Mouse (Mus musculus) embryo, embryonic 11.5 days (tissue): ENCODE measurements at regions not wholly inside any gene's neighbourhood (a gene's known extent, or its start where the extent isn't known, plus 50 kb on each side); places are given as distances from the start of the nearest gene placed in this dataset.

Experiments used
- DNase-seq: peaks from one replicate; pipeline ENCODE4 v3.0.0-alpha.2; 2012; ENCODE audit warnings: low read depth, low spot score

DNA sequence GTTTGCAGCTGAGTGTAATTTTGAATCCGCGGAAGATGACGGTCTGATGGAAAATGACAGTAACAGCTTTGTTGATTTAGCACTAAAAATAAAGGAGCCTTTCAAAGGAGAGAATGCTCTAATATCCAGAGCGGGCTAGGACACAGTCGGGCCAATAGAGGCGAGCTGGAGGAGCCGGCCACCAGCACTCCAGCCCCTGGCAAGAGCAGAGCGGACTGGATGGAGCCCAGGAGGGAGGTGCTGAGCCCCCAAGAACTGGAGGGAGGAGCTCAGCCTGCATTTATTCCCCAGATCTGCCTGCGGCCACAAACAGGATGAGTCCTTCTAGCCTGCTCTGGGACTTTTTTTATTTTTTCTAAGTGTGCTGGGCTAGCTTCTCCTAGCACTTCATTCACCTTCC lies 426.9 kb downstream of the Insc start:
- no peak for DNase-seq

DNA sequence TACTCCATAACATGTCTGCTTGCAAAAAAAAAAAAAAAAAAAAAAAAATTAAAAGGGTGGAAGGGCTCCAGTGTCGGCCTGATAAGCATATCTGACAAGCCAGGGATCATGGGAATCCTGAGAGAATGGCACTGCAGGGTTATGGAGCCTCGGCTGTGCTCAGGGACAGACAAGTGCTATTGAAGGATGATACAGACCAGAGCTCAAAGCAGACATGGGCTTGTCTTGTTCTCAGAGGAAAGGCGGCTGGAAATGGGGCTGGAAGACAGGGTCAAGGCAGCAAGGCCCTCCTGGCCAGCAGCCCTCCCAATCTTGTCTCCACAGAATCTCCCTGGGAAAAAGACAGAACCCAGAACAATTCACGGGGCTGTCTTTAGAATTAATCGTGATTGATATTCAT lies 449.0 kb downstream of the Insc start:
- no peak for DNase-seq

DNA sequence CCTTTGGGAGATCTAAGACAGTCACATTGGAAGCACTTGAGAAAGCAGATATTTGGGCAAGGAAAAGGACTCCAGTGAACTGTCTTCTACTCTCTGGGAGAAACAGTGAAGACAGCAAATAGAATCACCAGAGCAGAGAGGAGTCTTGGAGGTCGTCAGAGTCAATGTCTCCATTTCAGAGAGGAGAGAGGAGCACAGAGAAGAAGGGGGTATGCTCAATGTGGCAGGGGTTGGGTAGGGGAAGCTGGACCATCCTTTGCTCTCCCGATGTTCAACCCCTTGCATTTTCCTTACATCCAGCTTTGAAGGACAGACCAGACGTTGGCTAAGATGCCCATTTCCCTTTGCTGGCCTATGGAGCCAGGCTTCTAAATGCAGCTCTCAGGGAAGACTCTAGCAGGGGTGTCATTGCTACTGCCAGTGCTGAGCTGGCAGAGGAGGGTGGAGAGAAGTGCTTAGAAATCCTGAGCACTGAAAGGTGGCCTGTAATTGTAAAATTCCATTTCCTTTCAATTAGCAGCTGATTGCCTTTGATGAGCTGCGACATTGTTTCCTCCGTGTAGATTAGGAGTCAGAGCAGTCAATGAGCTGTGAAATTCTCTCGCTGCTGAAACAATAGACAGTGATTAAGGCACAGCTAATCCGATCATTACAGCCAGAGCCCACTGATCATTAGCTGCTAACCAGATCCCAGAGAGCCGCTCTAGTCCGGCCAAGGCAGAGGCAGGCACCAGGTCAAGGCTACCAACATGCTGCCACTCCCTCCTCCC lies 449.7 kb downstream of the Insc start:
- no peak for DNase-seq

DNA sequence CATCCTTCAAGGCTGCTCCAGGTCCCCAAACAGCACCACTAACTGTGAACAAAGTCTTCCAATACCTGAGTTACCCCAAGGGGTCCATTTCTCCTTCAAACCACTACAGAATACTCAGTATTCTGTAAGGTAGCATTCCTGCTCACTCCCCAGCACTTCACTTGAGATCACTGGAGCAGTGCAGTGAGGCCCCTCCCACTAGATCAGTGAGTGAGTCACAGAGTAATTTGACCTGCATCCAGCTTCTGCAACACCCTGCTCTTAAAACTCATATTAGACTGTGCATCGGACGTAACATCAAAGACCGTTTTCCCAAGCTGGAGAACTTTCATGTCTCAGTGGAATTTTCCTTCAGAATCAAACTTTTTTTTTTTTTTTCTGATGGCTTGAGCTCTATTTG lies 461.4 kb downstream of the Insc start:
- no peak for DNase-seq

DNA sequence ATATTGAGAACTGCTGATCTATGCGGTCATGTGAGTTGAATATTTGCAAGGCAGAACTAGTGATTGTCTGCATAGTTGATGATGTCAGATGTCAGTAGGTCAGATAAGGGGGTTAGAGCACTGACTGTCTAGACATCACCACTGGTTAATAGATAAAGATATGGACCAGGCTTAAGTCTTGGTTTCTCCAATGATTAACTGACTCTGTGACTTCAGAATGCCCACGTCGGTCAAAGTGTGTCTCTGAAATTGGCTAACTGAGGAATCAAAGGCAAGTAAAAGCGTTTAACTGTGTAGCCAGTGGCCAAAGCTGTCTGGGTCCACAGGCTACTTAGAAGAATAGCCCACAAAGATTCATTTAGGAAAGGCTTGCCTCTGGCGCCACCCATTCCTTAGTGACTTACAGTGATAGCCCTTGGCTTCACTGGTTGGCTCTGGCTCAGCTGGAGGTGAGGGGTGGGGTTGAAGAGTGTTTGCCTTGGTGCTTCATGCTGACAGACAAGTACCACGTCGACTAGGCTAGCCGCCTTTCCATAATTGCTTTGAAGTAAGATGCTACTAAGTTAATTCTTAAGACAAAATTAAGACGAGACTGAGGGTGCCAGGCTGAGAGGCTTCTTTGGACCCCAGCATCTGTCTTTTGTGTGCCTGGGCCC lies 463.1 kb downstream of the Insc start:
- no peak for DNase-seq

DNA sequence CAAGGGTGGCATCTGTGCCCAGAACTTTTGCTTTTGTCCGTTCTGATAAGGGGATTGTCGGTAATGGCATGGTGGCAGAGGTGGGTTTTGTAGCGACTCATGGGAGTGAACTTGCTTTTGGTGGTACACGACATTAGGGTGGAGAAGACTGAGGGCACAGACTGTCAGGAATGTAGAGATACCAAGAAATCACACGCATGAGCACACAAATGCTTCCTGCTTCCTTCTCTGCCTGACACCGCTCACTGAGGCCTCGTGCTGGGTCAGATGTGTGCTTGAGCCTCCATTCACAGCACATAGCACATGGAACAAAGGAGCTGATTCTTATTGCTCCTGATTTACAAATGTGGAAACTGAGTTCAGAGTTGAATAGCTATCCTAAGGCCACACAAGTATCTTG lies 465.3 kb downstream of the Insc start:
- no peak for DNase-seq

DNA sequence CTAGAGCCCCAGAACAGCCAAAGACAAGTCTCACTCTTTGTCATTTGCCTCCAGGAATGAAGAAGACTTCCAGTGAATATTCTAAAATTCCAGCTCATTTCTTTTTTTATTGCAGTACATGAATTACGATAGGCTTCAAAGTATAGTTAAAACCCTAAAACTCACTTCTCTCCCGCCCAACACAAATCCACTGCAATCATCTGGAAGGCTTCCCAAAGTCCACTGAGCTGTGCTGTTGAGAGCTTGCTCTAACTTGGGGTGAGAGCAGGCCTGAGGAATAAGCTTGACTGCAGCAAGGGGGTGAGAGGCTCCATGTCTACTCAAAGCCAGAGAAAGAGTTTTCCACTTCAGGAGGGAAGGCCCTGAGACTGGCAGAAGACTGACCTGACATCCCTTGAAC lies 466.5 kb downstream of the Insc start:
- DNase-seq: no peak

DNA sequence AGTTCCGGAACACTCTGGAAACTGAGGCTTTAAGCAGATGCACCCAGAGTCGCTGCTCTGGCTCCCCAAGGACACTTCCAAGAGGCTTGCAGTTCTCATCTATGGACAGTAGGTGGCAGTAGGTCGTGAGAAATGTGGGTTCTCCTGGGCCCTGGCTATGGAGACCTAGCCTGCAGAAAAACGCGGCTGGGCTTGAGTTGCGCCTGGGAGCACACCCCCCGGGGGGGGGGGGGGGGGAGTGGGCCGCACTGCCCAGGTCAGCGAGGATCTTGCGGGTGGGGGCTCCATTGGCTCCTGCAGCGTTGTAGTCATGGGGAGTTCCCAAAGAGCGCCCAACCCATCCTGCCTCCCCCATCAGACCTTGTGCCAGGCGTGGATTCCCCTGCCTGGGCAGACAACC lies 473.3 kb downstream of the Insc start:
- DNase-seq: peak; percentile 85

DNA sequence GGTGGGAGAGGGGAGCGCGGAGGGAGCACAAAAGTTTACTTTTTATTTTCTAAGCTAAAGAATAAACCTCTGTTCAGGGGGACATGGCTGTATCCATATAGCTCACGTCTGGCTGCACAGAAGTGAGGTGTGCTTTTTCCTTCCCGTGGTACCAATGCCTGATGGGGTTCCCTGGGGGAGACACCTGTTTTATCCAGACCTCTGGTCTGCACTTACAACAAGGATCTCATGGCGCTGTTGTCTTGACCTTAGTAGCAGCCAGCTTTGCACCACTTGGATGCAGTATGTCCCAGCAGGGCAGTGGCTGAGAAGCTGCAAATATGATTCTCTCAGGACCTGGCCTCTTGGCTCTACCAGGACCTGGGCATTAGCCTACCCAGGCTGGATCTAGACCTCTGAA lies 473.8 kb downstream of the Insc start:
- DNase-seq: no peak

DNA sequence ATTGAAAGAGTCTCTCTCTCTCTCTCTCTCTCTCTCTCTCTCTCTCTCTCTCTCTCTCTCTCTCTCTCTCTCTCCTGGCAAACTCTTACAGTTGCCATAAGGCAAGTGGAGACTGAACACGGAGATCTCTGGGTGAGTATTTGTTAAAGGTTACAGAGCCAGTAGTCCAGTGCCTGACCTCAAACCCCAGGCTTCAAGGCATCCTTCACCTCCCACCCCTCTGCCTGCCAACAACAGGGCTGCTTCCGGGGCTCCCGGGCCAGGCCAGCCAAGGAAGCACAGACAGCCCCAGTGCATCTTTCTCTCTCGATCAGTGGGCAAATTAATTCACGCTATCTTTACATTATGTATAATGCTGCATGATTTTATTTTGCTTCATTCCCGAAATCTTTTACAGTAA lies 474.2 kb downstream of the Insc start:
- DNase-seq: no peak

DNA sequence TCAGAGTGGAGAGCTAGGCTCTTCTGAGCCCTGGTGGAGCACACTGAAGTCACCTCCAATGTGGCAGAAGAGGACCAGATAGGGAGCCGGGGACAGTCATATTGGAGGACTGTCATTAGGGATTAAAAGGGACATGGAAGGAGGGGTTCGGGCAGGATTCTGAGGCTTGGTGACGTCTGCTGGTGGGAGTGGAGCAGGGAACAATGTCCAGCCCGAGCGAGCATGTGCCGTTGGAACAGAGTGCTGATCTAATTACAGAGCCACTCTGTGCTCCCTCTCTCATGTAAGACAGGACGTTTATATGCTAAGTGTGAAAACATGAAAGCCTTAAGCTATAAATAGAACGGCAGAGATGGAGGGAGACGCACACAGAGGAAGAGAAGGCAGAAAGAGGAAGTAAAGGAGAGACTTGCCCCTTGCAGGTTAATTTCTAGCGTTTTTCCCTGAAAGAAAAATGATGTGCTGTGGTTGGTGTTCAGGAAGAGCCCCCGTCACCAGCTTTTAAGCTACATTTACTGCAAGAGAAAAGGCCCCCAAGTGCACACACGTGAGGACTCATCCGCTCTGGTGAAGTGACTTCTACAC lies 475.2 kb downstream of the Insc start:
- DNase-seq: no peak

DNA sequence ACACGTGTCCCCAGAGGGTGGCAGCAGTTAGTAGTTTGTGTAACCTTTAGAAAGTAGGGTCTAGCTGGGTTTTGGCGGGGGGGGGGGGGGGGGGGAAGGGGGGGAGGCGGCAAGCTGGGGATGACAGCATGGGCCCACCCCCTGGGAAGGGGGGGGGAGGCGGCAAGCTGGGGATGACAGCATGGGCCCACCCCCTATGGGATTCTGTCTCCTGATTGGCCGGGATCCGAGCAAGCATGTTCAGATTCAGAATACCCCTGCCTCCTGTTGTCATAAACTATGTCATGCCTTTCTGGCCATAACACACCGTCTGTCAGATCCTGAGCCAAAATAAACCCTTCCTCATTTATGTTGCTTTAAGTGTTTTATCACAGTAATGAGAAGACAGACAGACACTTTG lies 479.1 kb downstream of the Insc start:
- DNase-seq: no peak

DNA sequence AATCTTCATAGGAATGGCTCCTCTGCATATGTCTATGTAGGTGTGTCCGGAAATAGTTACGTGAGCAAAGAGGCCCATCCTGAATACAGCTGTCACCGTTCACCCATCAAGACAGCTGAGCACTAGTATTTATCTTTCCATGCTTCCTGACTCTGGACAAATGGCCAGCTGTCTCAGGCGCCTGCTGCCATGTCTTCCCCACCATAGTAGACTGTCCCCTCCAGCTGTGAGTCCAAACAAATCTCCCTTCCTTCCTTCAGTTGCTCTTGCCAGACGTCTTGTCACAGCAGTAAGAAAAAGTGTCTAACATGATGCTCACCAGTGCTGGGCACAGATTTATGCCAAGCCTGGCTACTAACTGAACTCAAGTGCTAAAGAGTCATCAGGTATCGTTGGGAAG lies 487.0 kb downstream of the Insc start:
- DNase-seq: no peak

DNA sequence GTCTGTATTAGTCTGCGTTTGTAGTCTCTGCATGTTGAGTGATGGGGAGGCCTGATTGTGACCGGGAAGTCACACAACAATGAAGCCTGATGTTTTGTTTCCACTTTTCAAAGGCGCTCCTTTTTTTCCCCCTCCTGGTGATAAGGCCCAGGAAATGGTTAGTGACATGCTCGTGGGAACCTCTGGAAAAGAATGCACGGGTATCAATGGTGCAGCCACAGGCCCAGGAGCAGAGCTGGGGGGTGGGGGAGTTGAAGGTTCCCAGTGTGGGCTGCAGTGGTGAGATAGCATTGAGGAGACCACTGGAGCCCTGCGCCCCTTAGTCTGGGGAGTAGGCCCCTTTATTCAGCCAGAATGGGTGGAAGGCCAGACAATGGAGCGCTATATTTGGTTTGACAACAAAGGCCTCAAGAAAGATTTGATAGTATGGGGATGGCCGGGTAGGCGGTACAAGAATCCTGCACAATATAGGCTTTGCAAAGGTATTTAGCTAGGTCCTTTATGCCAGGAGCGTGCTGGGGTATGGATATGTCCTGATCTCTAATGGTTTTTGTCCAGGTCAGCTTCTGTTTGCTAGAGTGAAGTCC lies 490.4 kb downstream of the Insc start:
- no peak for DNase-seq

DNA sequence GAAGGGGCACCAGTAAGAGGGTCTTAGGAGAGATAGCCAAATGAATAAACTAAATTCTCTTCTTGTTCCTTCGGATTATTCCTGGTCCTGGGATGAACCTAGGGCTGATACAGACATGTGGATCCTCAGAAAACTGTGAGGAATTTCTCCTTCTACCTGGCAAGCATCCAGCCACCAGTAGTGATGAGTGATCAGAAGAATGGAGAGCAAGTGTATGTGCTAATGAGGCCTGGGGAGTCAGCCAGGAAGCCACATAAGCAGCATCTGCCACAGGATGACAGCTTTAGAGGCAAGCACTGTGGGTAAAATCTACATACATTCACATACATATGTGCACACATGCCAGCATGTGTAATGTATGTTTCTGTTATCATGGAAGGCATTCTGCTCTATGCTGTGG lies 493.6 kb downstream of the Insc start:
- DNase-seq: no peak

DNA sequence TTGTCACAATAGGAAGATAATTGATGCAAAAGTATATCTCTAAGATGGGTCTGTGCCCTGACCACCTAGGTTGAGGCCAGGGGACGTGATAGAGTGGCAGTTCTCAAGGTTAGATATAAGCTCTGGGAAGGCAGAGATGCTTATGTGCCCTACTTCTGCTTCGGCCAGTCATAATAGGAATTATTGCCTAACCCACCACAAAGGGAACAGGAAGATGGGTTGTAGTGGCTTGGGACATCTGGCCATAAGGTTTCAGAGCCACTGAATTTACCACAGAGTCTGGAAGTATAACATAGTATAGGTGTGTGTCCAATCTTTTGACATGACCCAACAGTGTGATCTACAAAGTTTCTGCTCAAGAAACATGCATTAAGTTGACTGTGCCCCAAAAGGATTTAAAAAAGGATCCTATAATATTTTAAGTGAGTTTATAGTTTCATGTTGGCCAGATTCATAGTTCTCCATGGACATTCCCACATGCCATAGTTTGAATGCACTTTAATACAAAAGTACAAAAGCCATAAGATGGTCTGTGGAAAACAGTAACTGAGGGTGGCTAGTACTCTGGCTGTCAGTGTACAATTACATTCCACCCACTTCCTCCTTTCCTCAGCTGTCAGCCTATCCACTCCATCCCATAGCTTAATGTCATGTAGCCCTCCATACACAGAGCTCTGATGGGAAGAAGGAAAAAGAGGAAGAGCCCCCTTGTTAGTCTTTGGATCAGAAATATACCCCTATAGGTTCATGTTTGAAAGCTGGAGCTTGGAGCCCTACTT lies 508.3 kb downstream of the Insc start:
- no peak for DNase-seq

DNA sequence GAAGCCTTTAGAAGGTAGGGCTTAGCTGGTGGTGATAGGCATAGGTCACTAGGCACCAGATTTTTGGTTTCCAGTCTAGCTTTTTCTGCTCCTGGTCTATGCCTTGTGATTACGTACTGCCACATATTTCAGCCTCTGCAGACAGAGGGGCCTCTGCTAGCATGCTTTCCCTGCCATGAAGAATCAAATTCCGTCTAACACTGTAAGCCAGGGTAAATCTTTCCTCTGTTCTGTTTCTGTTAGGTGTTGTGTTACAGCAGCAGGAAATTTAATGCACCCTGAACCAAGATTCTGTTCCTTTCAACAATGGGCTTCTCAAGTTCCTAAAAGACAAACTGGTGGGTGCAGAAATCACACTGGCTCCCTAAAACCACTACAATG lies 508.9 kb downstream of the Insc start:
- DNase-seq: no peak

DNA sequence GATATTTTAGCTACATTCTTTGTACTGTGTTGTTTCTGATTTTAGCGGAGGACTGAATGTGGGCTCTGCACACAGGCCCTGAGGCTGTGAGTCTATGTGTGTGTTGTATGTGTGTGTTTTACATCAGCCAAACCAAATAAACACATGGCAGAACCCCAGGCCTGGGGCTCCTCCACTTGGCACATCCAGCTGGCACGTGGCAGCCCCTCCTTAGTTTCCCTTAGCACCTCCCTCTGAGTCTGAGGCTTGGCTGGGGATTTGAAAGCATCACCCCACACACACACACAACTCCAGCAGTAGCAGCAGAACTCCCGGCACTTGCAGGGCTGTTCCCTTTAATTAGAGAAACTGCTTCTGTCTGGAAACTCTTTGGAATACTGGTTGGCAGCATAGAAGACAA lies 515.1 kb downstream of the Insc start:
- DNase-seq: no peak

DNA sequence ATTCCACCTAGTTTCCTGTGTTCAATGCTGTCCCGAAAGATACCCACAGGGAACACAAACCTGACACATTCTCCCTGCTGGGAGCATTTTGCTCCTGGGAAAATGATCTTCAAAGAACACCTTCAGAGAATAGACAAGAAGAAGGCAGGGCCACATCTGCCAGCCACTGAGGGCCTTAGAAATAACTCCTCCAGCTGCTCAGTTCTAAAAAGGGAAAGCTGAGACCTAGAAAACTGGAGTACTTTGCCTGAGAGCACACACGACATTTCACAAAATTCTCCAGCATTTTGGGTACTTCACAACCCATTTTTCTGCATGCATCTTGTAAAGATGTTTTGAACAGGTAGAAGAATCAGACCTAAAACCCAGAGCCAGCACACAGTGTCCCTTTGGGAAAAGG lies 519.6 kb downstream of the Insc start:
- no peak for DNase-seq

DNA sequence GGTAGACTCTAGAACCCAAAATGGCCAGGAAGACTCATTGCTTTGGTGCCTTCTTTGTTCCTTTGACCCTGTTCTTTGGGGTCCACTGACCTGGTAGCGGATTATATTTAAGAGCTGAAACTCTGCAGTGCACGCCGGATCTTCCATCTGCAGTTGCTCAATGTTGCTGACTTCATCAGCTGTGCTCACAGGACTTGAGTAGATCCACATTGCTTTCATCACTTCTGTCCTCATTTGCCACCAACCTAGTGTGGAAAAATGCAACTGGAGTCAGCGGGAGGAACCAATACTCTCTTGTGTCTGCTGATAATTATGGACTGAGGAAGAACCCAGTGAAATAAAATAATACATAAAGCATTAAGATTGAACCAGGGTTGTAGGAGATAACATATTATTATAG lies 522.6 kb downstream of the Insc start:
- DNase-seq: no peak

DNA sequence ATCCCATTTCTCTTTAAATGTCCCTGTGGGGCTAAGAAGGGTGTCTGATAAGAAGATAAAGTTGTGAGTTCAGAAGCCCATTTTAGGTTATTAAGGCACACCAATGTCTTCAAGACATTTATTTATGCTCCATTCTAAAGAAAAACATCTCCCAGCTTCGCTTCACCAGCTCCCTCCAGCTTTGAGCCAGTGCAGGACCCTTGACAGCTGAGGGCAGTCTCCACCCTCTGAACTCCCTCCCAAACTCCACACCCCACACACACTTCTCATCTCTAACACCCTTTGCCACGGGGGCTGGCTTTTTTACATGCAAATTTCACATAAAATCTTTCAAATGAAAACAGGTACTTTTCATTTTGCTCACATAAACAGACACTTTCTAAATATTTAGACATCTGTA lies 527.3 kb downstream of the Insc start:
- no peak for DNase-seq

DNA sequence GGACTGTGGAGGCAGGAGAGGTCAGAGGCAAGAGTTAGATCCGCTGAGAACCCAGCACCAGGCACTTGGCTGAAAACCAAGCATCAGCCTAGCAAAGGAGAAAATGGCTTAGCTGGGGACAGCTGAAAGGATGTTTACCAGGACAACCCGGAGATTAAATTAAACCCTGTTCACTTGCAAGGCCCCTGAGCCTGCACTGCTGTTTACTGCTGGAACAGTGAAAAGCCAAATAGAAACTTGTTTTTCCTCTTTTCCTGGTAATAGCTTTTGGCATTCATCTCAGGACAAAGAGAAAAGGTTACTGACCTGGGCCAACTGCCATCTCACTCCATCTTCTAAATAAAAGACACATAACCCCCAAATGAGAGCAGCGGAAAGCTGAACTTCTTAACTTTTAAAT lies 531.3 kb downstream of the Insc start:
- no peak for DNase-seq
